Mouse (Mus musculus) ovary, adult 18-20 months (tissue): ENCODE measurements around the gene Mrgprx1.

Source experiments
- DNase-seq: peaks from one replicate; pipeline ENCODE4 v3.0.0; 2022; ENCODE audit warnings: low spot score, mixed read lengths

Mrgprx1 gene

DNA sequence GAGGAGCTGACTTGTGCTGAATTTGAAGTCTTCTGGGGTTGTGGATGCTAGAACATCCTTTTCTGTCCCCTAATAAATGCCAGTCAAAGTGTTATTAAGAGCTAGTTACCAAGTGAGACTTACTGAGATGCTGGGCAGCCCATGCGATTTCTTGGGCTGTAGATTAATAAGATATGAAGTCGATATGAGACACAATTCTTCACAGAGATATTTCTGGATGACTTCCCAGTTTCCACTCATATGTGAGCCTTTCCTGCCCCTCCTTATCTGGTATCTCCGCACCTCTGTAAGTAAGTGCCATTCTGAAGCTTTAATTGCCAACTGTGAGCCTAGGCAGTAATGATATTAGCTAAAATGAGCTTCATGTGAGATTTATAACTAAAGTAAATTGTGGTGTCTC, at the start of gene Mrgprx1:
TSS of gene Mrgprx1 (minus strand) at position 101 of the 400 bp plus-strand sequence.
- DNase-seq = no peak

DNA sequence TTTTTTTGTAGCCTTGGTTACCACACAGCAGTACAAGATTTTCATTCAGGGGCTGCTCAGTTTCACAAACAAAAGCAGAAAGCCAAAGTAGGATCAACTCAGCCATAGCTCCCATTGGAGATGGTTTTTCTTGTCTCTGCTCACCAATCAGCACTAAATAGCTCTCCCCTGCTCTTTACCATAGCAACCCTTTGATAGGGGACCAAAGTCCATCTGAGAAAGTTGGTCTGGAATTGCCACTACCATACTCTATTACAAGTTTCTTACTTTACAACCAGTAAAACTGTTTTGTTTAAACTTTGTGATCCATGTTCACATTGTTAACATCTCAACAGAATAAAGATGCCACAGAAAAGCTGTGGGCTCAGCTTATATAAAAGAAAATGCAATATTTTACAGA, 48.1 kb upstream of the Mrgprx1 start:
- no peak for DNase-seq

DNA sequence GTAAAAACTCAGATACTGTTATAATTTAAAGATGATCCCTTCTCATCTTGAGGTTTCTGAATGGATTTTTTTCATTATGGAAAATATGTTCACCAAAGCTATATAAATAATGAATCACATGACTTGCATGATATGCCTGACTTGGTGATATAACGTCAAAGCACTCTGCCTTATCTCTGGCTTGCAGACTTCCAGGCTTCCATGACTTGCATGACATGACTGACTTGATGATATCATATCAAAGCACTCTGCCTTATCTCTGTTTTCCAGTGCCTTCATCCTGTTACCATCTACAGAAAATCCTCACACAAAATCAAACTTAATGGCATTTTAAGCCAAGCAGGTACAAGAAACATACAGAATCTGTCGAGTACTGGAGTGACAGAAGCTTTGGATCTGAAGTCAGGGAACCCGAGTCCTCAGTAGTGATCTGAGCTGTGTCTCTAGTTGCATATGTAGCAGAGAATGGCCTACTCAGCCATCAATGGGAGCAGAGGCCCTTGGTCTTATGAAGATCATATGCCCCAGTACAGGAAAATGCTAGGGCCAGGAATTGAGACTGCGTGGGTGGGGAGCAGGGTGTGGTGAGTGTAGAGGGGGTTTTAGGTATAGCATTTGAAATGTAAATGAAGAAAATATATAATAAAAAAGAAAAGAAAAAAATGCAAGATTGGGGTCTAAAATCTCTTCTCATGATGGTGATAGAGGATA, 19.2 kb upstream of the Mrgprx1 start:
- no peak for DNase-seq

DNA sequence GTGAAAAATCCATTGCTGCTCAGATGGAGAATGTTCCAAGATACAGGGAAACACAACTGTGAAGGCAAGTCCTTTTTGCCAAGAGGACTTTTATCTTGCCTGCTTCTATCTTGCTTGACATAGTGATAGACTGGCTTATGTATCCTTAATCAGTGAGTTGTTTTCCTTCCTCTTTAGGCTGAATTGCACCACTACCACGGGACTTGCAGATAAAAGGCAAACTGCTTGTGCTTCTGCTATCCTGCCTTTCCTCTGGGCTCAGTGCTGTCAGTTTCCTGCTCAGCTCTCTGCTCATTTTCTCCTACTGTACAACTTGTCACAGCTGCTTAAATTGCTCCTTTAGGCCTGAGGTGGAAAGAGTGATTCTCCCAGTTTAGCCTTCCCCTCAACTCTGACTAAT, 16.6 kb upstream of the Mrgprx1 start:
- no peak for DNase-seq

DNA sequence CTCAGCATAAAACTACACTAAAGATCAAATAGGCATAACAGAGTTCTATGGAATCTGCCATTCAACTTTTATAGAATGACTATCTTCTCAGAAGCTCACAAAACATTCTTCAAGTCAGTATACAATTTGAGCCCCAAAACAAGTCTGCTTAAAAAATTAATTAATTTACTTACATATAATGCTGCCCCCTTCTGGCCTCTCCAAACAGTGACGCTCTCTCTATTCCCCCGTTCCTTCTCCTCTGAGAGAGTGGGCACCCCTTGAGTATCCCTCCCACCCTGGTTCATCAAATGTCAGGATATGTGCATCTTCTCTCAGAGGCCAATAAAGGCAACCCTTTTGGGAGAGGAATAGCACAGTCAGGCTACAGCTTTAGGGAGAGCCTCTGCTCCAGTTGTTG, 9.5 kb downstream of the Mrgprx1 start:
- no peak for DNase-seq

DNA sequence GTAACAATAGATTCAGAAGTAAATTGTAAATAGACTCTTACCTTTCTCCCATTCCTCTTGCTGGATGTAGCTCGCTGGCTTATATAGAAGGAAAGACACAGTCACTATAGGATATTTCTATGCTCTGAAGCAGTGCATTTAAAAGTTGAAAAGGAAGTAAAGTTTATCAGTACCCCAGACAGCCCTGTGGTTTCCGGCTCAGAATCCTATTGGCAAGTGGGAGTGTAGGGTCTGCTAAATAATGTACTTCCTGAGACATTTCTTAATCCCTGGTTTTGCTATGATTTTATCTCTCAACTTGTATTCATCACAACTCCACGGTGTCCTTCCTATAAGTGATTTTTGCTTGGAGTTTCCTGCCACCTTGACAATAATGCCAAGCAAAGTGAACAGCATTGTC, 31.7 kb downstream of the Mrgprx1 start:
- no peak for DNase-seq

DNA sequence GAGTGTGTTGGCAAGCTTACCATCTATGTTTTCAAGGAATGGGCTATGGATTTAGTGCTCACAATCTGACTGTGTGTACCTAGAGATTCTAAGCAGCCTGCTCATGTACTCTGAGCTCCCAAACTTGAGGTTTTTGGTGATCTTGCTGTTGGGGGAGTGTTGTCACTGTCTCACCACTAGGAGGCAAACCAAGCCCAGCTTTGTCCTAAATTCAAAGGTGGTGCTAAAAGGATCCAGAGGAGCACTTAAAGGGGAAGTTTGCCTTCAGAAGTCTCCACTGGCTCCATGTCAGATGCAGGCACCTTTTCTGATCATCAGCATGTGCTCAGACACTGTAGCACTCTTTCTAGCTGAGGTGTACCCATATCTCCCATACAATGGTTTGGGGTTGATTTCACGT, 40.6 kb downstream of the Mrgprx1 start:
- no peak for DNase-seq

DNA sequence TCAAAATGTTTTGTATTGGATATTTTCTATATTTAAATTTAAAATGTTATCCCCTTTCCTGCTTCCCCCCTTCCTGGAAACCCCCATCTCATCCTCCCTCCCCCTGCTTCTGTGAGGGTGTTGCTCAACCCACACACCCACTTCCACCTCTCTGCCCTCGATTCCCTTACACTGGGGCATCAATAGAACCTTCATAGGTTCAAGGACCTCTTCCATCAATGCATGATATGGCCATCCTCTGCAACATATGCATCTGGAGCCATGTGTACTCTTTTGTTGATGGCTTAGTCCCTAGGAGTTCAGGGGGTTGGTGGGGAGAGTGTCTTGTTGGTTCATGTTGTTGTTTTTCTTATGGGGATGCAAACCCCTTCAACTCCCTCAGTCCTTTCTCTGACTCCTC, 45.4 kb downstream of the Mrgprx1 start, which contains the start of gene Mrgpra4:
TSS of gene Mrgpra4 (minus strand) at position 101 of the 400 bp plus-strand sequence.
- DNase-seq = no peak
